Mouse (Mus musculus) MN1 (cell line): Measurements from ENCODE around the gene Jarid2.

Experiments
- DNase-seq: peaks from one replicate; pipeline ENCODE4 v3.0.0-alpha.2; 2016; ENCODE audit warnings: low spot score

The Jarid2 gene

DNA sequence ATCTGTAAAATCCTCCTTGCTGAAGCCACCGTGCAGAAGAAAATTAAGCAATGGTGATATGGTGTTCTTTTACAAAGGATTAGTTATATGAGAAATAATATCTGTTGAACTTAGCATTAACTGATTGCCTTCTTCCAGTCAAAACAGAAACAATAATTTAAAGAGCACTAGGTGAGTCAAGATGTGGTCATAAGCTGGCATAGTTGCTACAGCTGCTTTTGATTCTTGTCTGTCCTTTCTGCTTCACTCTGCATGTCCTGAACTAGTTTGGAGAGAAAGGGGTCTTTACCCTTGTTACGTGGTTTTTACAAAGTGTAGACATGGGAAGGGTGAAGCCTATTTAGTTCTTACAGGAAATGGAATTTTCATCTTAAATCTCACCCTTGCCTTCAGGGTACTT lies 51.9 kb downstream of the Jarid2 start:
- no peak for DNase-seq

- DNase-seq = no peak
Observed at GRCm38 (mm10) chr13:44784551-44784950, 55.3 kb downstream of the Jarid2 start.

GRCm38 (mm10) chr13:44786291-44786690 lies 57.0 kb downstream of the Jarid2 start:
- DNase-seq = peak; percentile 64

DNA sequence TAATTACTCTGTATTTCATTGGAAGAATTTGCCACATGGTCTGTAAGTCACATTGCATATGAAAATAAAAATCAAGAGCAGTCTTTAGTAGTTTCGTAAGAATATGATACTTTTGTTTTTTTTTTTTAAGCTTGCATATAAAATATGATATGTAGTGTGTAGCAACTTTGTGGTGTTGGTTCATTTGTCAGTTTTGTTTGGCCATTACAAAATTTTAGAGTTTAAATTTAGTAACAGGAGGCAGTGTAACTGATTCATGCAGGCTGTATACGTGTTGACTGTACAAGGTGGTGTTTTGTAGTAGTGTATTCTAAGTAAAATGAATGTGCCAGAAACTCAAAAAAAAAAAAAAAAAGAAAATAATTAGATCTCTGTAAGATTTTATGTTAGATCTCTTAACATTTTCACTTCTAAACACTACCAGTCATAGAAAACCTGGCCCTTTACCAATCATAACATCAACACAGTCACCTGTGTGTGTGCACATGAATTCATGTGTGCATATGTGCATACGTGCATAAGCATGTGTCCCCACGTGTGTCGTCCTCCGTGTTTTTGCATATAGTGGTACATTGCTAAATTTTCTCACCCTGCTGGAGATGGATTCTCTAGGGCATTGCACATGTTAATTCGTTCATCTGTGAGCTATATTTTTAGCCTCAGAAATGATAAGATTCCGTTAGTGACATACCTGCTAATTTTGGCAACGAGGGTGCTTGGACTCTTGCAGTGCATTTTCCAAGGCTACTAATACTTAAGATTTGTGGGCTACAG lies 59.3 kb downstream of the Jarid2 start:
- DNase-seq = no peak

DNA sequence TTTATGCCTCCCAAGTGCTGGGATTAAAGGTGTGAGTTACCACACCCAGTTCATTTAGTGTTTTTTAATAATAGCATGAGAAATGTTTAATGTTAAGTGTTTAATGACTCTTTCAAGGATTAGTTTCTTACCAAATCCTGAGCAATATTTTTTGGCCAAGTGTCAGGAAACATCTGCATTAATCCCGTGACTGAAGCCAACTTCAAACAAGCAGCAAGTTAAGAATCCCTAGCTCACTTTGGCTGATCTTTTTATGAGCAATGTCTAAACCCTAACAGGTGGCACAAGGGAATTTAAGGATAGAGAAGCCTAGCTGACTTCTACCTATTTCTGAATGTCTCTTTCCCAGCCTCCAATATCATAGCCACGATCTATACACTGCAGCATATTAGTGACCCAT lies 60.7 kb downstream of the Jarid2 start:
- DNase-seq = no peak

- no peak for DNase-seq
Observed at GRCm38 (mm10) chr13:44792361-44792892, 63.2 kb downstream of the Jarid2 start.

DNA sequence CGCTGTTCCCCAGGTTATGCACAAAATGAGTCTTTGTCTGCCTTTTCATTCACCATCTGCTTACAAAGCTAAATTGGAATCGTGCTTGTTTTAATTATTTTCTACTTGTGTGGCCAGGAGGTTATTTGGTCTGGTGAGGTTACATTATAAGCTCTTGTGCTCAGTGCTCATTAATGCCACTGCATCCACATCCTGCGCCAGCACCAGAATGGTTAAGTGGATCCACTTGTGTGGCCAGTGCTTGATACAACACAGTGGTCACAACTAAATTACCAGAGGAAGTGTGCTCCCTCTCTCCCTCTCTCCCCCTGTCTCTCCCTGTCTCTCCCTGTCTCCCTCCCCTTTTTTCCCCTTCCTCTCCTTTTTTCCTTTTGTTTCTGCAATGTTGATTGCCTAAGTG lies 66.6 kb downstream of the Jarid2 start:
- DNase-seq = no peak

DNA sequence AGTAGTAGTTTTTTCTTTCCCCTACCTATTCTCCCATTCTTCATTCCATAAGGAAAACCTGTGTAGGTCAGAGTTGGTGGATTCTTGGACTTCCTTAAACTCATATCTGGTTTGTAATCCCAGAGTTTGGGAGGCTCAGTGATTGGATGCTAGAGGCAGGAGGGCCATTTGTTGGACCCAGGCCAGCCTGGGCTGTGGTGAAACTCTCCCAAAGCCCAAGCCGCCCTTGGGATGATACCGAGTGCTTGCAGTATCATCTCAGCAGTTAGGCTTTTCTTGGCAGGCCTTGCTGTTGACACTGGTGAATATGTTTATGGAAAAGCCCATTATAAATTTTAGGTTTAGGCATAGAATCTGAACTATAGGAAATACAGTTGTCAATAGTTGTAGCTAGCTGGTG lies 67.5 kb downstream of the Jarid2 start:
- DNase-seq = no peak

DNA sequence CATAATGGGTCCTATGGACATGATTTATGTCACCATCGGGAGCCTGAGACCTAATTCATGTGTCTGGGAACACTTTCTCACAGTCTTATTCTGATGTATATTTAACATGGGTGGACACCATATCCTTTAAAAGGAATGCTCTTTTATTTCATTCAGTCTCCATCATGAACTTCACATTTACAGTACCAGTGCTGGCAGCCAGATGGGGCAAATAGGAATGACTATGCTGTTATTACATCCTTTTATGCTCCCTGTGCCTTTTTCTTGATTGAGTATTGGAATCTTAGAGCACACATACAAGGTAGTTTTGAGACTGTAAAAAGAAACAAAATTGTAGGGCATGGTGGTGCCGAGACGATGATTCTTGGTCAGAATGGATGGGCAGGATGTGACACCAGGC lies 69.0 kb downstream of the Jarid2 start:
- no peak for DNase-seq

DNA sequence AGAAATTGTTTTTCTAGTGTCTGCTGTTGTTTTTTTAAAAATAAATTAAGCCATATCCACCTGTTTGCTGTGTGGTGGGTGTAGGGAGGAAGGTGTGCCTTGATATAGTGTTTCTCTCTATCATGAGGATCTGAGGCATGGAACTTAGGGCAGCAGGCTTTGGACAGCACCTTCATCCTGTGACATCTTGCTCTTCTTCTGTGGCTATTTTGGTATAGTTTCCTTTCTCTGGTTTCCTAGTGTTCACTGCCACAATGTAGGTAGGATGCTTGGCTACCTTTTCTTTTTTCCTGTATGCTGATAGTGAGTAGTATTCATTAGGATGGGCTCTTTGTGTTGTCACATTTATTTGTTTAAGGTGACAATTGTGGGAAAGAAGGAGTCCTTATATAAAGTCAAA lies 69.9 kb downstream of the Jarid2 start:
- no peak for DNase-seq

DNA sequence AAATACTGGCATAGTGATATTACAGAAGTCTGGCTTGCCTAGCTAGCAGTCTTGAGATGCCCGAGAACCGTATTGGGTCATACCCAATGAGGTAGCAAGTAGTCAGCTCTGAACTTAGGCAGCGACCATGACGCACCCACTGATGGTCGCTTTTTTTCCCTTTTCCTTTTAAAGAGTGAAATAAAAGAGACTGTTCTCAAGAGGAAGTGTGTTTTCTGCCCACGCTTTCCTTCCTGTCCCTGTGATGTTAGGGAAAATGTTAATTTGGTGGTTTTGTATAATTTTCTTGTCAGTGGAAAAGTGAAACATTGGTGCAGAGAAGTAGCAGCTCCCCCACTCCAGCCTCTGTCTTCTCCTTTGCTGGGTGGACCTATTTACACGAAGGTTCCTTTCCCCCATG lies 70.8 kb downstream of the Jarid2 start:
- DNase-seq = no peak

GRCm38 (mm10) chr13:44804876-44805275 lies 75.6 kb downstream of the Jarid2 start:
- DNase-seq = no peak

DNA sequence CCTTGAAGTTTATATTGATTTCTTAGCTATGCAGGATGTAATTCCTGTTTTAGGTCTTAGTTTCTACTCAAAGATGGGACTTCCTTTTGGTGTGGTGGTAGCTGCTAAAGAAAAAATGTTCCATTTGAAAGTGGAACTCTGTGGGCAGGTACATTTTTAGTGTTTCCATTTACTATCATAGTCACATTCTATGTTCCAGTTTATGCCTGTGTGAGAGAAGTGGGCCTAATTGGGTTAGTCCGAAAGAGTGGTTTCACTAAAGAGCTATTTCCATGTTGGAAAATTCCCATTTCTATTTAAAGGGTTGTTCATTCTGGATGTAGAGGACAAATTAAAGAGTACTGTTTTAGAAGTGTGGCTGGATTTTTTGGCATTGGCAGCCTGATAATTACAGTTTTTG lies 79.0 kb downstream of the Jarid2 start:
- DNase-seq = no peak

GRCm38 (mm10) chr13:44811021-44811420 lies 81.7 kb downstream of the Jarid2 start:
- DNase-seq = no peak

- no peak for DNase-seq
Observed at GRCm38 (mm10) chr13:44811601-44812000, 82.3 kb downstream of the Jarid2 start.

GRCm38 (mm10) chr13:44812381-44812780 lies 83.1 kb downstream of the Jarid2 start:
- no peak for DNase-seq

GRCm38 (mm10) chr13:44819400-44819799 lies 90.1 kb downstream of the Jarid2 start:
- peak; percentile 68 for DNase-seq

DNA sequence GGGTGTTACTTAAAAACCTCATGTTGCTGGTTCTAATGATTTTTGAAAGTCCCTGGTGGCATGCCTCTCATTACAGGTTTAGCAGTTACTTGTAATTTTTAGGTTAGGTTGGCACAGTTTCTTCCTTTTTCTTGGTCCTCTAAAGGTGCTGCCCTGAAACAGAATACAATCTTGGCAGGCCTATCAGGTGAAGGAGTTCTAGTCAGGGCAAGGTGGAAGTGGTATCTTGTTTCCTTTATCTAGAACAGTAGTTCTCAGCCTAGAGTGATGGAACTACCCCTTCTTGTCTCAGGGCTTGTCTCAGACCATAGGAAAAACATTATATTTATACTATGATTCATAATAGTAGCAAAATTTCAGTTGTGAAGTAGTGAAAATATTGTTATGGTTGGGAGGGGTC lies 93.3 kb downstream of the Jarid2 start:
- DNase-seq = no peak

- DNase-seq = no peak
Observed at GRCm38 (mm10) chr13:44828903-44829302, 99.6 kb downstream of the Jarid2 start.

DNA sequence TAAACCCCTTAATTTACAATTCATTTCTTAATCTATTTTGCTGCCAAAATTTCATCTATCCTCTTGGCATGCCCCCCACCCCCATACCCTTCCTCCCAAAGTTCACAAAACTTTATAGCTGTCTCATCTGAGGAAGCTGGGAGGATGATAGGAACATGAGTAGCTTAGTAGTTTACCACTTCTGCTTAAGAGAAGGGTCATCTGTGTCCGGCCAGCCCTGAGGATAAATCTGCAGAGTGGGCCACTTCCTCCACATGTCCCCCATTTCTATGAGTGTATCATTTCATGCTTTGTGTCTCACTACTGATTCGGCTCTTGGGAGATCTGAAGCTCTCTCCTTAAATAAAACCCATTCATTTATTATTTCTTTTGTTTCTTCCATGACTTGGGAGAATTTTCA lies 102.8 kb downstream of the Jarid2 start:
- DNase-seq = no peak

DNA sequence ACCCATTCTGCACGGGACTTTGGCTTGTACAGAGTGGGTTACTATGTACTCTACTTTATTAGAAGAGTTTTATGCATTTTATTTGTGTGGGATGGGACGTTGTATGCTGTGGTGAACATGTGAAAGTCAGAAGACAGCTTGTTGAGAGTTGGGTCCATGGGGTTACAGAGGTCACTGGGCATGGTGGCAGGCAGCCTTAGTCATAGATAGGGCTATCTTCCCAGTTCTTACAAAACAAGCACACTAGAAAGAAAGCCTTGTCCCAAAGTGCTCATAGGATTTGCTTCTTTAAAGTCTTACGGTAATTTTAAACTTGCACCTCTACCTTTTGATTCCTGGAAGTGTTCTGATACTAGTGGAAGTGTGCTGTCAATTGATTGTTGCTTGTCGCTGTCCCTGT lies 103.6 kb downstream of the Jarid2 start:
- DNase-seq = no peak

DNA sequence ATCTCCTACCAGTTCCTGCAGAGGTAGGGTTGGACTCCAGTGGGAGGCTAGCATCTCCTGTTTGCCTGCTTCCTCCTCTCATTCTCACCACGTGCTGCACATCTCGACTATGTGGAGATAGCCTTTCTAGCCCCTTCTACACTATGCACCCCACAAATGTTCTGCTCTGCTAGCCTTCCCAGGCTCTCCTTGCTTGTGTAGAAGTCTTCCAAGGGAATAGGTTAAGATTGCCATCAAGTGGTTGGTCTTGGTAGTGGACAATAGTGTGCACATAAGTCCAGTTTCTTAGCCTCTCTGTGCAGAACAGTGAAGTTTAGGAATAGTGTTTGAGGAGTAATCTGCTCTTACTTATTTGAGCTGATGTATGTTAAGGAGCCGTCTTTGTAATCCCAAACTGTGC lies 104.1 kb downstream of the Jarid2 start:
- DNase-seq = peak; percentile 68

DNA sequence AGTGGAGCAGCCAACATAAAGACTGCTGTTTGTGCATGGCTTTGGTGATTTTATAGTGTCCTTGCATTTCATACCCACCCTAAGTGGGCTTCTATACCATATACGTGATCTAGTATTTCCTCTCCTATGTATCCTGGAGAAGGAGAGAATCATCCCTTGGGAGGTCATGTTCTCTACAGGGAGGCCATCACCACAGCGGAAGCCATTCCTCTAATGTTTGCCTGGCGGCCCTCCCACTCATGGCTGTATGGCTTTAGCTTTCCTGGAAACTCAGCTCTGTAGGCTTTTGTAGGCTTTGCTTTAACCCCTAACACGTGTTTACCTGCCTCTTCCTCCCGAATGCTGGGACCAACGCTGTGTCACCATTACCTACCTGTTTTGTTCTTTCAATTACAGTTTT lies 108.2 kb downstream of the Jarid2 start:
- DNase-seq = no peak
